Mouse (Mus musculus): ENCODE results near the gene Rapgef1.

GRCm38 (mm10) chr2:29787937-29788681 is 168.6 kb downstream of the Rapgef1 start, which contains the start of gene Trub2:
- TF ChIP-seq CTCF (IDR thresholded peaks at IDR 0.05) (no peak), EP300 (IDR thresholded peaks at IDR 0.05) (no peak; the same call in 1 of the 2 replicates)

Data from lung, postnatal 0 days (tissue).